Mouse (Mus musculus) urinary bladder, adult 18-20 months (tissue): ENCODE data around the gene Art3.

Experiments
- DNase-seq, 2 experiments: peaks; one replicate each; pipeline ENCODE4 v3.0.0; 2022; ENCODE audit warnings: low spot score in 2 of 2, mixed read lengths in 2 of 2

The Art3 gene

GRCm38 (mm10) chr5:92331635-92332338 lies at the start of gene Art3:
Gene Art3 (plus strand): TSS chr5:92331827.
- no peak for DNase-seq

GRCm38 (mm10) chr5:92282571-92282970 lies 49.1 kb upstream of the Art3 start:
- DNase-seq: no peak

GRCm38 (mm10) chr5:92283107-92283506 lies 48.5 kb upstream of the Art3 start:
- no peak for DNase-seq

- DNase-seq: no peak
Observed at GRCm38 (mm10) chr5:92287840-92288239, 43.8 kb upstream of the Art3 start.

GRCm38 (mm10) chr5:92291652-92292414 lies 39.8 kb upstream of the Art3 start:
- no peak for DNase-seq

GRCm38 (mm10) chr5:92294525-92294924 lies 37.1 kb upstream of the Art3 start:
- DNase-seq: no peak

GRCm38 (mm10) chr5:92302149-92302840 lies 29.3 kb upstream of the Art3 start:
- DNase-seq: no peak

- no peak for DNase-seq
Observed at GRCm38 (mm10) chr5:92304291-92304690, 27.3 kb upstream of the Art3 start.

GRCm38 (mm10) chr5:92309681-92310511 lies 21.7 kb upstream of the Art3 start, which contains the start of gene Sdad1:
Gene Sdad1 (minus strand): TSS chr5:92310479.
- peak; percentile 85 to 87 for DNase-seq

- DNase-seq: peak; percentile 59 to 67
Observed at GRCm38 (mm10) chr5:92312046-92312715, 19.4 kb upstream of the Art3 start.

- no peak for DNase-seq
Observed at GRCm38 (mm10) chr5:92313776-92314175, 17.9 kb upstream of the Art3 start.

GRCm38 (mm10) chr5:92318119-92318518 lies 13.5 kb upstream of the Art3 start:
- no peak for DNase-seq

GRCm38 (mm10) chr5:92318596-92318995 lies 13.0 kb upstream of the Art3 start:
- no peak for DNase-seq

- DNase-seq: no peak
Observed at GRCm38 (mm10) chr5:92321631-92322400, 9.8 kb upstream of the Art3 start.

- no peak for DNase-seq
Observed at GRCm38 (mm10) chr5:92322612-92323011, 9.0 kb upstream of the Art3 start.

- DNase-seq: peak in 1 of 2 experiments; percentile 54
Observed at GRCm38 (mm10) chr5:92323264-92323663, 8.4 kb upstream of the Art3 start.

GRCm38 (mm10) chr5:92327367-92327766 lies 4.3 kb upstream of the Art3 start:
- DNase-seq: no peak

- no peak for DNase-seq
Observed at GRCm38 (mm10) chr5:92327929-92328328, 3.7 kb upstream of the Art3 start, which contains the start of gene Cxcl9. Gene Cxcl9 (minus strand): TSS chr5:92328079.

GRCm38 (mm10) chr5:92331122-92331521 lies 505 bp upstream of the Art3 start:
- DNase-seq: no peak

GRCm38 (mm10) chr5:92332359-92332840 lies 773 bp downstream of the Art3 start:
- peak in 1 of 2 experiments; percentile 51 for DNase-seq
